Mouse (Mus musculus) right cerebral cortex, postnatal 4 days (tissue): ENCODE results near the gene Cse1l.

Source experiments
- DNase-seq: peaks from one replicate; pipeline ENCODE4 v3.0.0-alpha.2; 2022

The Cse1l gene

DNA sequence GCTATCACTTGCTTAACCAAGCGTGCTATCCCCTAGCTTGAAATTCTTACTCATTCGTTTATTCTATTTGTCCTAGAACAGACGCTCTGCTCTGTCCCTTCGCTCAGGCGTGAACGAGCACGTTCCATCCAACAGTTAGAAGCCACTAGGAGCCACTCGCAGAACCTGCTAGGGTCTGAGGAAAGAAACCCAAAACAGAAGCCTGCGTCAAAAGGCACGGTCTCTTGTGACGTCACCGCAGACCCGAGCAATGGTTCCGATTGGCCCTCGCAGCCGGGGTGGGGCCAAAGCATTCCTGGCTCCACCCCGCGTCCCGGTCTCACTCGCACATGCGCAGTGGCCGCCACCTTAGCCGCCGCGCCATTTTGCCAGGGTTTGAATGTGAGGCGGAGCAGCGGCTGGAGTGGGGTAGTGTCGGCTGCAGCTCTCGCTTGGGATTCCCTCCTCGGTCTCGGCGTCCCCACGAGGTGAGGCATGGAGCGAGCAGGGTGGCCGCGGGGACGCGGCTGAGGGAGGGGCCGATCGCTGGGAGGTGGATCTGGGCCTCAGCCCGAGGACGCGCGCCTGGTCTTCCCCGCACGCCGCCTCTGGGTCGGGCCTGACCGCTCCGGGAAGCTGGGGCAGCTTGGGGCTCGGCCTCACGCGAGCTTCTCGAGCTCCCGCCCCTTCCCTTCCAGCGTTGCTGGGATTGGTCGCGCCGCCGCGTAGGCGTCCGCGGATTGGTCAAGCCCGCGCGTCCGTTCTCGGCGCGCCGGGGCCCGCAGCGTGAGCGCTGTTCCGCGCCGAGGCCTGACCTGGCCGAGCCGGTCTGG is at the start of gene Cse1l:
Gene Cse1l, plus strand, starts transcription at position 330 of the 812 bp plus-strand sequence.
- DNase-seq = peak; percentile 99

DNA sequence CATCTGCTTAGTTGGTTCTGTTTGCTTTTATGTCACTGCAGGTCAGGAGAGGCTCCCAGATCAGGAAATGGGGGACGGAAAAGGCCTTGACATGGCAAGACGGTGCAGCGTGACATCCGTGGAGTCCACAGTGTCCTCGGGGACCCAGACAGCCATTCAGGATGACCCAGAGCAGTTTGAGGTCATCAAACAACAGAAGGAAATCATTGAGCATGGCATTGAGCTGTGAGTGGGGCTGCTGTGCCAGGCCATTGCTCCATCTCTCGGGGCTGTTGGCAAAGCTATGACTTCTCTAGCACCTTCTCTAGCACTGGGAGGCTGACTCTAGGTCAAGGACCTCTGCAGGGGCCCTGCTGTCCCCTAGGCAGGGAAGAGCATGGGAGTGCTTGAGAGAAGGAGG is 49.5 kb upstream of the Cse1l start:
- no peak for DNase-seq

DNA sequence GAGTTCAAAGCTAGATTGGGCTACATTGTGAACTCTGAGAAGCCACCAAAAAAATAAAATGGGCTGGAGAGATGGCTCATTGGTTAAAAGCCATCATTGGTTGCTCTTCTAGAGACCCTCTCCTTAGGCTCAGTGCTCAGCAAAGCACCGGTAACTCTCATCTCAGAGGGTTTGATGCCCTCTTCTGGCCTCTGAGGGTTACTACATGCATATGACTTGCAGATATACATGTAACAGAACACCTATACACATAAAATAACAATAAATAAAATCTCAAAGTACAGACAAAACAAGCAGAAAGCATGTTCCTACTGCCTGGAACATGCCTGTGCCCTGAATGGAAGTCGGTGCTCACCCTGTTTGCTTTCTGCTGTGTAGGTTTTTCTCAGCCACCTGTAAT is 48.7 kb upstream of the Cse1l start:
- DNase-seq = no peak

DNA sequence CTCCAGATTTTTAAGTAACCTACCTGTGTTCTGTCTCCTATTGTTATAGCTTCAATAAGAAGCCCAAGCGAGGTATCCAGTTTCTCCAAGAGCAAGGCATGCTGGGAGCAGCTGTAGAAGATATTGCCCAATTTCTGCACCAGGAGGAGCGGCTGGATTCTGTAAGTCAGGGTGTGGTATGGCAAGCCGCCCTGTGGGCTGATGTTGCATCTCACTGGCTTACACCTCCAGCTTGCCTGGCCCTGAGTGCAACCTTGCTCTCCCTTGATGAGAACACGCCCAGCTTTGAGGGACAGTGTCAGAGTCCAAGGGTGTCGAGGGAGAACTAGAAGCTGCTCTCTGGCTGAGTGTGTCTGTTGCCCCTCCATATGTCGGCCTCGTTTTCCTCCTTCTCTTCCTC is 46.6 kb upstream of the Cse1l start:
- DNase-seq = no peak

DNA sequence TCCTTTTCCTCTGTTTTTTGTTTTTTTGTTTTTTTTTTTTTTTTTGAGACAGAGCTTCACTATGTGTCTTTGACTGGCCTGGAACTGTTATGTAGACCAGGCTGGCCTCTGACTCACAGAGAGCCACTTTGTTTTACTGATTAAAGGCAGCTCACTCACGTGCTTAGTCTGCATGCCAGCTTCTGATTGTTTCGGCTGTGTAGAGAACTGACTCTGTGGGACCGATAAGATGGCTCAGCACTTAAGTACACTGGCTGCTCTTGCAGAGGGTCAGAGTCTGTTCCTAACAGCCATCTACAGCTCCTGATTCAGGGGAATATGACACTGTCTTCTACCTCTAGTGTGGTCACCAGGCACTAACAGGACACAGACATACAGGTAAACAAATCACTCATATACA is 43.3 kb upstream of the Cse1l start:
- DNase-seq = no peak

DNA sequence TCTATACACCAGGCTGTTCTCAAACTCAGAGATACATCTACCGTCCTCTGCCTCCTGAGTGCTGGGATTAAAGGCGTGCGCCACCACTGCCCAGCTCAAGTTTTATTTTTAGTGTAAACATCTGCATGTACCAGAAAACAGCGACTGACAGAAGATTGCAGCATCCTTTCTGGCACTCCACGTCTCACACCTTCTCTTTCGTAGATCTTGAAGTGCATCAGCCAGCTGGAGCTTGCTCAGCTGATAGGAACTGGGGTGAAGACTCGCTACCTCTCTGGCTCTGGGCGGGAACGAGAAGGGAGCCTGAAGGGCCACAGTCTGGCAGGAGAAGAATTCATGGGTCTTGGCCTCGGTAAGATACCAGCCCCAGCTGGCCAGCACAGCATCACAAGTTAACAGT is 40.4 kb upstream of the Cse1l start:
- DNase-seq = no peak

DNA sequence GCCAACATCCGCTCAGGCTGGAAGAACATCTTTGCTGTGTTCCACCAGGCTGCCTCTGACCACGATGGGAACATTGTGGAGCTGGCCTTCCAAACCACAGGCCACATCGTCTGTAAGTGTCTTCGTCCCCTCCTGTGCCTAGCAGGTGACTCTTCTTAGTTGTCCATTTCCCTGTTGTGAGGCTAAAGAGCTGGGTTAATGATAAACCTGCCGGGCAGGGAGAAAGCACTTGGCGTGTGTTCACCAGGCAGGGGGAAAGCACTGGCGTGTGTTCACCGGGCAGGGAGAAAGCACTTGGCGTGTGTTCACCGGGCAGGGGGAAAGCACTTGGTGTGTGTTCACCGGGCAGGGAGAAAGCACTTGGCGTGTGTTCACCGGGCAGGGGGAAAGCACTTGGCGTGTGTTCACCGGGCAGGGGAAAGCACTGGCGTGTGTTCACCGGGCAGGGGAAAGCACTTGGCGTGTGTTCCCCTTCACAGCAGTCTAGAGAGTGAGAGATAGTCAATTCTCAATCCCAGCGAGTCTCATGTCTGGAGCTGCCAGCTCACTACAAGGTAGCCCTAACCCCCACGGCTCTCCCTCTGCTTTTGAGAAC is 35.5 kb upstream of the Cse1l start:
- no peak for DNase-seq

DNA sequence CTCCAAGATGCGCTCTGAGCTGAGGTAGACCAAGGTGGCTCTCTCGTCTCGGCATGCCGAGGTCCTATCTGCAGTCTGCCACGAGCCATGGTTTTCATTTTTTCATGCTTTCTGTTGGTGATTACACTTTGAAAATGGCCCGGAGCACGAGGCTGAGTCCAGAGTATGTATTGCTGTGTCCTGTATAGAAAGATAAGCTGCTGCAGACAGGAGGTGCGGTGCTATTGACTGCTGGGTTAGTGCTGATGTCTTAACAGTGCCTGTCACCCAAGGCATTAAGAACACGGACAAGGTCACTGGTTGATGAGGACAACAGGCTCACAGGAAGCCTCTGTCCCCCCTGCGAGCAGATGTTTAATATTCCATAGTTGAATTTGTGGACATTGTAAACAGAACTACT is 34.9 kb upstream of the Cse1l start:
- no peak for DNase-seq

DNA sequence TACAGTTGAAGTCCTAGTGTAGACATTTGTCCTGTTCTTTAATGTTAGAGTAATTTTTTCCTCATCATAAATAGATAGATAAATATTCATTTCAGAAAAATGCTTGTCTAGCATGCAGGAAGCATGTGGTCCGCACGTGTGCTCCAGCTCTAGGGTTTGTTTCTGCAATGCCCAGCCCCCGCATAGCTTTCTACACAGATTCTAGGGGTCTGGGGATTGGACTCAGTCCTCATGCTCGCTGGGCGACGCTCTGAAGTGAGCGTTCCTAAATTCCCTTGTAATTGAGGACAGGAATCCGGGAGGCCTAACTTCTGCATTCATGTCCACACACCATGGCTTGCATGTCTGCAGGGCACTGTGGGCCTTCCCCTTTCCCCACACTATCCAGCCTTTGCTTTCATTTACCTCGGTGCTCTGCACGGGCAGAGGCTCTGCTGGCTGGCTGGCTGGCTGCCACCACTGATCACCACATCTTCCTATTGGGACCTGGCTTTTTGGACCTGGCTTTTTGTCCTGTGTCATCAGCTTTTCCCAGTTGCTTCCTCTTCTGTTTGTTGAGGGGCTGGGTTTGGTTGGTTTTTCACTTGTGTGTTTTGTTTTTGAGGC is 31.1 kb upstream of the Cse1l start:
- DNase-seq = no peak

DNA sequence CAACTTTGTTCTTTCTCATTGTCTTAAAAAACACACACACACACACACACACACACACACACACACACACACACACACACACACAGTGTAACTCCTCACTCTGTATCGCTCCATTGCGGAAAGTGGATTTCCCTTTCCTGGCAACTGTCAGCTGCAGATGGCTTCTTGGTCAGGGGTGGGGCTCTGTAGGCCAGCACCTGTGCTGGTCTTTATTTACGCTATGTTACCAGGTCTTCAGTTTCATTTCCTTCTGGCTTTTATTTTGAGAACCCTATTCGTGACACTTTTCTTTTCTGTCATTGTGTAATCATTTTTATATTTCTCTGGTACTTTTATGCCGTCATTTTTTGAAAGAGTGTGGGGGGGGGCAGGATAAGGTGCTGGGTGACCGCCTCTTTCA is 30.3 kb upstream of the Cse1l start:
- DNase-seq = no peak

DNA sequence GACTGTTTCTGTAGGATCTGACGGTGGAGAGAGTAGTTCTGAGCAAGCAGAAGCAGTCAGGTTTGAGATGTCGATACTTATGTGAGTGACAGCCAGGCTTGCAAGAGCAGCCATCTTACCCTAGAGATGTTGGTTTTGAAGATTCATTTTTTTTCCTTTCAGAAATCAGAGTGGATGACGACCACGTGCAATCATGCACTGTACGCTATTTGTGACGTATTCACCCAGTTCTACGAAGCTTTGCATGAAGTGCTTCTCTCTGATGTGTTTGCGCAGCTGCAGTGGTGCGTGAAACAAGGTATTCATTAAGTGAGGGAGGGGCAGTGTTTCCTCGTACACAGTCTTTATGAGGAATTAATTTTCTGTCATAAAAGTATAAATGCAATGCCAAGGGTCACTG is 29.5 kb upstream of the Cse1l start:
- no peak for DNase-seq

DNA sequence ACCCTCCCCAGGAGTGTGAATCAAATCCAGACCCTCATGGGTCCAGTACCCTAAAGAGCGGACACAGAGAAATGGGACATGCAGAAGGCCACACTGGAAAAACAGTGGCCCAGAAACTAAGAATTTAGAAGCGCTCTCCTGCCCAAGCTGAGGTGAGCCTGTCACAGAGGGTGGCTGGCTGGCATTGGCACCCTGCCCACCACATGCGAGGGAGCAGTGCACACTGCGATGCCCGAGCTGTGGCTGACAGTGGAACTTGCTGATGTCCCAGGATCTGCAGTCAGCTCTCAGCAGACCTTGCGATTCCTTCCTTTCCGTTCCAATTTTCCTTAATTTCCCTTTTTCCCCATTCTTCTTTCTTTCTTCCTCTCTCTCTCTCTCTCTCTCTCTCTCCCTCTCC is 20.8 kb upstream of the Cse1l start:
- peak; percentile 38 for DNase-seq

DNA sequence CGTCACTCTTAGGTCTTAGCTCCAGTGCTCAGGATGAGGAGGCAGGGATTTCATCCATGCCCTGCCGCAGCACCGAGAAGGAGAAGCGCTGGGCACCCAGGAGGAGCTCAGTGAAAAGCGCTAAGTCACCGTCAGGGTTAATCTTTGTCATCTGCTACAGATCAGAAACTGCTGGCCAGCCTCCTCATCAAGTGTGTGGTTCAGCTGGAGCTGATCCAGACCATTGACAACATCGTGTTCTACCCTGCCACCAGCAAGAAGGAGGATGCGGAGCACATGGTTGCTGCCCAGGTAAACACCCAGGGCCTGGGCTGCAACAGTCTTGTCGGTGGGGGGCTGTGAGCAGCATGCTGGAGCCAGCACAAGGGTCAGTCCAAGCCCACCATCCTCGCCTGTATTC is 20.2 kb upstream of the Cse1l start:
- DNase-seq = no peak

DNA sequence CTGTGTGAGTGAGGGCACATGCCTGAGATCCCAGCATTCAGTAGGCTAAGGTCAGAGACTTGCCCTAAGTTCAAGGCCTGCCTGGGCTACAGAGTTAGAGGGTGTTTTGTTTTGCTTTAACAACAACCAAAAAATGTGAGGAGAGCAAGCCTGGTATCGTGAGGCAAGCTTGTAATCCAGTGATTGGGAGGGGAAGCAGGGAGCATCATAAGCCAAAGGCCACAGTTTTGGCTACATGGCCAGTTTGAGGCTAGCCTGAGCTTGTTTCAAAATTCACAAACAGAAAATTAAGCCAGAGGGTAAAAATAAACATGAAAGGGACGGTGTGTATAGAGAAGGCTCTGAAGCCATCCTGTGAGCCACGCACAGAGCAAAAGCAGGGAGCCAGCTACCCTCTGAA is 19.6 kb upstream of the Cse1l start:
- no peak for DNase-seq

DNA sequence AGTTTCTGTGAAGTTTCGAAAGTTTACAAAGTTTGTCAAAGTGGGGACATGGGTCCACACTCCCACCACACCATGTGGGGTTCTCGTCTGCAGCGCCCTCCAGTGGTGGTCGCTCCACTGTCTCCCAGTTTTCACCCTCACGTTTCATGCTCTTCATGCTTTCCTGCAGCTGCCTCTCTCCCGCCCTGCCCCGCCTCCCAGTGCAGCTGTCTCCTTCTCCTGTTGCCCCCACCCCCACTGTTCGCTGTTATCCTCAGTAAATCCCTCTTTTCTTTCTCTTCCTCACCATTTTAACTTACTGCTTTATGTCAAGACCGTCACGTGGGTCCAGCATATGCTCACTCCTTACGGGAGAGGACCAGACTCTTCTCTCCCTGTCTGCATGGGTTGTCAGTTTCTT is 18.0 kb upstream of the Cse1l start:
- no peak for DNase-seq

DNA sequence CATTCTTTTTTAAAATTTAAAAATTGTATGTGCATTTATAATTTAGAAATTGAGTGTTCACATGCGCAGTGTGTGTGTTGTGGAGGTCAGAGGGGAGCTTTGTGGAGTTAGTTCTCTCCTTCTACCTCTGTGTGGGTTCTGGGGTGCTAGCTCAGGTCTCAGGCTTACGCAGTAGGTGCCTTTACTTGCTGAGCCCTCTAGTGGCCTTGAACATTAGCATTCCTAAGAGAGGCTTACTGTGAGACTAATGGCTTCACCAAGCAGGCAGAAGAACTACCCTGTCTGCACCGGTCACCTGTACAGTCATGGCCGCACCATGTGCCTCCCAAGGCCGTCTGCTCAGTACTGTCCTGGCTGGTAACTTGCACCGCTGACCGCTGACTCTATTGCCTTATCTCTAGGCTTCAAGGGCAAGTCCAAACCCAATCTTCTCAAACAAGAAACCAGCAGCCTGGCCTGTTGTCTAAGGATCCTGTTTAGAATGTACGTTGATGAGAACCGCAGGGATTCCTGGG is 14.4 kb upstream of the Cse1l start:
- DNase-seq = no peak

DNA sequence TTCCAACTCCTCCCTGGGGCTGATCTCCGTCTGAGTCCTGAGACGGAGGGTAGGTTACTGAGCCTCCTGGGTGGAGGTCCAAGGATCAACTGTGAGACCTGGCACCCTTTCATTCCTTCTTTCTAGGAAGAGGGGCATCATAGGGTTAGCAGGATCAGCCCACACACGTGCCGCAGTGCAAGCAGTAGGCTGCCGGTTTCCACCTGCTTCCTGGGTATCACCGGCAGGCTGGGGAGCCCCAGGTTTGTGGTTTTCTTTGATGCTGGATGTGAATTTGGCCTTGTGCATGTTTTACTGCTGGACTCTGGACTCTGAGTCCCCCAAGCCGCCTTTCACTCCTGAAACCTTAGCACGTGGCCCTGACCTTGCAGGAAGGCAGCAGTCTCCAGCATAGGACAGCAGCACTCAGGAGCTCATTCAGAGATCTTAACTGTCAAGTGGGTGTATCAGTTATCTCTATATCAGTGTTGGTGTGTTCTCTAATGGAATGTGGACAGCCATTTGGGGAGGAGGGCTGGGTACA is 13.6 kb upstream of the Cse1l start:
- DNase-seq = no peak

DNA sequence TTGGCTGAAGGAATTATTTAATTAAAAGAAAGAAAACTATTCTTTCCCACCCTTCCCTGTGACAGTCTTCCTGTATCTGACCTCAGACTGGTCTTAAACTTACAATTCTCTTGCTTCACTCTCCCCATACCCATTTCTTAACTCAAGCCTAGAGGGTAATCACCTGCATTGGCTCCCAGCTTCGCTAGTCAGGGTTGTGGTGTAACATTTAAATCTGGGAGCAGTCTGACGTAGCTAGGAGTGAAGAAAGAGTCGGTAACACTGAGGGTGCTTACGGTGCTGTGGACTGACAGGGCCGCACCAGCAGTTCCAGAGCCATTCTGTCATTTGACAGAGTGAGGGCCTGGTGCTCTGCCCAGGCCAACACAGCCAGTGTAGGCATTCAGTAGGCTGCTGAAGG is 12.8 kb upstream of the Cse1l start:
- DNase-seq = no peak

DNA sequence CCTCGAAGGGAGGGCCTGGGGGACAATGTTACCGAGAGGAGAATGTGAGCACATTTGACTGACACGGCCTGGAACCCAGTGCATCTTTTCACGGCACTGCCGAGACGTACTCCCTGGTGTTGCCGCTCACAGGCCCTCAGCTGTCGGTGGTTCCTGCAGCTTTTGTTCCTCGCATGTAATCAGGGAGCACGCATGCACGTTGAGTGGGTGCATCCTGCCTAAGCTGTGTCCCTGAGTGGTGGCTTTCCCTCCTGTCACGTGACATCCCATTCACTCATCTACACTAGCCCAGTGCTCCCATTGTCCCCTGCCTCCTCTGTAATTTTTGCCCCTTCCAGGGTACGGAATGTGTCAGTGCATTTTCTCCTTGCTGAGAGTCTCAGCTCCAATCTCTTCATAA is 9.5 kb upstream of the Cse1l start:
- no peak for DNase-seq

DNA sequence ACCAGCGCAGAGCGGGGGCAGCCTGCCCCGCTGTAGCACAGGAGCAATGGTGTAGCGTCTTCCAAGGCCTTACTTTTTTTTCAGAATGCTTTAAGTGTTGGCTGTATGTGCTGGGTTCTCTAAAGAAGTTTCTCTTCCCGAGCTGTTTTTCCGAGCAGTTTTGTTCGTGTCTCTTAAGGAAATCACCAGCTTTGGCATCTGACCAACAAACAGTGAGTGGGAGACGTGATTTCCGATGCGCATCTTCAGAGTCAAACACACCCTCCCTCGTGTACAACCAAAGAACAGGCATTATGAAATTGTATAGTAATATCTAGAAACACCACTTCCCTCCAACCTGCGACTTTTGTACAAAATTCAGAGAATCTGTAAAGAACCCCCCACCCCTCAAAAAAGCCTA is 8.9 kb upstream of the Cse1l start:
- DNase-seq = no peak

DNA sequence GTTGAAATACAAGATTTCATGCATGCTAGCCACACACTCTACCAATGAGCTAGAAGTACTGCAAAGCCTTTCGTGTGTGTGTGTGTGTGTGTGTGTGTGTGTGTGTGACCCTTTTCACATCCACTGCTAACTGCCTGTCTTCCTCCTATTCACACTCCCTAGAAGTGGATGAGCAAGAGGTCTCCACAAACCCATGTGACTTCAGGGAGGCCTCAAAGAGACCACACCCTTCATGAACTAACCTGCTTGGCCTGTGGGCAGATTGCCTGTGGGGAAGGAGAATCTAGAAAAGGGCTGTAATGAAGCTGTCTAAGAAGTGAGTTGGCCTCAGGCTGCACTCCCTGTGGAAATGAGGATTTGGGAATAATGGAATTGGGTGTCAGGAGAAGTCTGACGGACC is 6.7 kb upstream of the Cse1l start:
- no peak for DNase-seq

DNA sequence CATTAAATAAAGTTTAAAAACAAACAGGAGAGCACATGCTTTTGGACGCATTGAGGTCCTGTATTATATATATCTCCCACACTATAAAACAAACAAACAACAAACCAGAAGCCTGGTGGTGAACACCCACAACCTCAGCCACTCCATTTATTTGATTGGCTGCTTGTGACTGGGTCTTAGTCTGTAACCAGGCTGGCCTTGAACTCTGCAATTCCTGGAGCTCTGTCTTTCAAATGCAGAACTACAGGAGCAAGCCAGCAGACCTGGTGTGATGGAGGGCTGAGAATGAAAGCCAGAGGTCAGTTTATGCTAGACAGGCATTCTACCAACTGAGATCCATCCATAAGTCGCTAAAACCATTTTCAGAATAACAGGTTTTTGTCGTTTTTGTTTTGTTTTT is 6.1 kb upstream of the Cse1l start:
- no peak for DNase-seq

DNA sequence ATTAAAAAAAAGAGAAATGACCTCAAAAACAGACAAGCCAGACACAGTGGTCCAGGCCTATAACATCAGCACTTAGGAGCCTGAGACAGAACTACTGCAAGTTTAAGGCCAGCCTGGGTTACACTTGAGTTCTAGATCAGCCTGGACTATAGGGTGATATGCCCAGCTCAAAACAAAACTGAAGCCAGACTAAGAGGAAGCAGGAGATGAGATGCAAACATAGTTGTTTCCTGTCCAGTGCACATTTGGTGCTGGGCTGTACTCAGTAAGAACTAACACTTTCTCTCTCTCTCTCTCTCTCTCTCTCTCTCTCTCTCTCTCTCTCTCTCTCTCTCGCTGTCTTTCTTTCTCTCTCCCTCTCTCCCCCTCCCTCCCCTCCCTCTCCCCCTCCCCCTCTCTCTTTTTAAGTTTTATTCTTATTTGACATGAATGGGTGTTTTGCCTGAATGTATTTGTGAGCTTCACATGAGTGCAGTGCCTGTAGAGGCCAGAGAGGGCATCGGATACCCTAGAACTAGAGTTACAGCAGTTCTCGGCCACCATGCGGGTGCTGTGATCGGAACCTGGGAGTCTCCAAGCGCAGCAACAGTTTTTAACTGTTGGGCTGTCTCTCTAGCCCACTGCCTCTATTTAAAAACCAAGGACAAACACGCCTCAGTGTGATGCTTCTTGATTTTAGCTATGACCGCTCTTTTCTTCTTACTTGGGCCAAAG is 4.9 kb upstream of the Cse1l start:
- DNase-seq = no peak
